Mouse (Mus musculus) stomach, postnatal 0 days (tissue): ENCODE results near the gene Ppil4. TPM values are rescaled to one million over a fixed set of nuclear protein-coding genes. Genes with fewer than 3 reads are reported as not detected.

Experiments used
- ATAC-seq: fragments of 200-750 bp; cut with Nextera tagmentation; 2 replicates; pipeline ENCODE4 v1.8.0; 2017; ENCODE audit not compliant: low FRiP score, low TSS enrichment
- DNase-seq: peaks from one replicate; pipeline ENCODE4 v3.0.0-alpha.2; 2016; ENCODE audit warnings: low spot score
- H3K27ac ChIP-seq: fragments of 300-500 bp; sonication (generic); replicated peaks from 2 replicates; pipeline ENCODE4 v1.5.1; 2014; ENCODE audit warnings: mild to moderate bottlenecking, control low read depth
- H3K27me3 ChIP-seq: fragments of 300-500 bp; sonication (generic); 2 replicates; pipeline ENCODE4 v1.6.1; 2014; ENCODE audit warnings: low read length; ENCODE audit not compliant: control insufficient read depth, insufficient read depth
- H3K36me3 ChIP-seq: fragments of 300-500 bp; sonication (generic); 2 replicates; pipeline ENCODE4 v1.6.1; 2014; ENCODE audit warnings: low read length, mixed read lengths; ENCODE audit not compliant: control insufficient read depth, insufficient read depth
- H3K4me1 ChIP-seq: fragments of 300-500 bp; sonication (generic); replicated peaks from 2 replicates; pipeline ENCODE4 v1.6.1; 2014; ENCODE audit warnings: antibody characterized with exemption; ENCODE audit not compliant: control insufficient read depth, insufficient read depth
- H3K4me2 ChIP-seq: fragments of 300-500 bp; sonication (generic); replicated peaks from 2 replicates; pipeline ENCODE4 v1.6.1; 2014; ENCODE audit warnings: low read depth, mild to moderate bottlenecking, control low read depth, moderate library complexity
- H3K4me3 ChIP-seq: fragments of 300-500 bp; sonication (generic); 2 replicates; pipeline ENCODE4 v1.5.1; 2014; ENCODE audit warnings: low read depth, low read length, control low read depth
- H3K9ac ChIP-seq: fragments of 300-500 bp; sonication (generic); 2 replicates; pipeline ENCODE4 v1.6.1; 2014; ENCODE audit warnings: mild to moderate bottlenecking, low read length, control low read depth, mixed read lengths
- H3K9me3 ChIP-seq: fragments of 300-500 bp; sonication (generic); 2 replicates; pipeline ENCODE4 v1.6.1; 2016; ENCODE audit warnings: low read length; ENCODE audit not compliant: control insufficient read depth
- CTCF ChIP-seq: IDR thresholded peaks from 2 replicates; pipeline ENCODE4 v1.5.1; 2016; ENCODE audit warnings: antibody characterized with exemption, low read depth, mild to moderate bottlenecking, moderate library complexity
- EP300 ChIP-seq: optimal IDR thresholded peaks from 2 replicates; pipeline ENCODE3; 2016; ENCODE audit warnings: antibody characterized with exemption
- WGBS: fragments of 180-500 bp; shearing (Covaris S2); extraction: QIAGEN DNeasy Blood & Tissue Kit; methylation state at CpG from one replicate; pipeline ENCODE4 v1.1.7; 2014; 5-methylcytosine and 5-hydroxymethylcytosine counted together
- polyA plus RNA-seq: library from polyadenylated mRNA; unstranded; fragments of >200 nt; fragmentation: Nextera tagmentation; extraction: Ambion mirVana; gene quantifications from 2 replicates; pipeline ENCODE4 v1.2.1, GENCODE M21; 2015

Gene Ppil4
- polyA plus RNA-seq, 1 experiment from 2014 or later: 23.3 TPM

DNA sequence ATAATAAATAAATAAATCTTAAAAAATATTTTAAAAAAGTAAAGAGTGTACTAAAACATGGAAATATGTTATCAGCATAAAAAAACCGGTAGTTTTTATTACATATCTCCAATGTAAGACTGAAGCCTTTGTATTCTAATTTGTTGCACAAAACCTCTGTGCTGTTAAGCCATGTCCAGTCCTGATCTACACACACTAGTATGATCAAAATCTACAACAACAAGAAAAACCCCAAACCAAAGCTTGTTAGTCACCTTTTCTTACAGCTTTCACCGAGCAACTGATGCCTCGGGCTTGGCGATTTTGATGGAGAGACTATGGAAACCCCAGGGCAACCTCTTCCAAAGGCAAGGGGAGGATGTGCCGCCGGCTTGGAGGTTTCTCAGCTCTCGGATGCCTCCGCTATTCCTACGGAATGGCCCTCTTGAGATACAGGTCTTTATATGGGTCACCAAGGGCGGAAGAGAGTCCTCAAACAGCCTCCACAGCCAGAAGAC is 389 bp upstream of the Ppil4 start:
- no peaks in the 10 kb centered on the region for H3K9me3 ChIP-seq
- TF ChIP-seq CTCF (no peak), EP300 (no peak)
- H3K9ac ChIP-seq: peak overlapping the region; percentile 92
- H3K4me3 ChIP-seq: peak overlapping the region; percentile 90
- peaks cover 4% of the 10 kb centered on the region for H3K4me1 ChIP-seq
- H3K4me2 ChIP-seq: peak overlapping the region; percentile 47
- ATAC-seq (peak; percentile 19), DNase-seq (no peak)
- H3K36me3 ChIP-seq: no peaks in the 10 kb centered on the region; the same call in 1 of the 2 replicates
- 1% methylated on average over 10 of the region's 10 CpGs for WGBS
- H3K27me3 ChIP-seq: no peaks in the 10 kb centered on the region
- H3K27ac ChIP-seq: peak overlapping the region; percentile 85

GRCm38 (mm10) chr10:7801258-7801657 is 8.6 kb downstream of the Ppil4 start:
- H3K36me3 ChIP-seq: peaks cover 30% of the 10 kb centered on the region
- no peak for TF ChIP-seq EP300
- no peak for TF ChIP-seq CTCF

DNA sequence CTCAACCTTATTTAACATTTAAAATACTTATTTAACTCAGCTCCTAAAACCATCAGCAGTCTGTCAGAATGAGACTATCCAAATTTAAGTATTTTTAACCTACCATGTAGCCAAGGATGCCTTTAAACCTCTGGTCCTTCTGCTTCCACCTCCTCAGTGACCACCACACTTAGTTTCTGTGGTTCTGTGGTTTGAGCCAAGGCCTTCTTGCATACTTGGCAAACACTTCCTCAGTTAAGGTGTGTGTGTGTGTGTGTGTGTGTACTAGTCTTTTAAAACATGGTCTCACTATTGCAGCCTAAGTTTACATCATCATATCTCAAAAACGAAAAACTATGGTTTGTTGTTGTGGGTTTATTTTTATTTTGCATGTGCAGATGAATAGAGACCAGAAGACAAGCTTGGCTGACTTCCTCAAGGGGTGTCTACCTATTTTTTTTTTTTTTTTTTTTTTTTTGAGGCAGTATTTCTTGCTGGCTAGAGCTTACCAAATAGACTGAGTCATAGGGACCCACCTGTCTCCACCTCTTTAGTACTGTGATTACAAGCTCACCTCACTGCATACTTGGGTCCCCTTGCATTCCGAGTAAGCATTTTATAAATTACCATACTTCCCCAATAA is 9.9 kb downstream of the Ppil4 start:
- DNase-seq (no peak), ATAC-seq (no peak)
- Histone ChIP-seq H3K27me3 (no peaks in the 10 kb centered on the region), H3K27ac (no peak overlapping the region), H3K36me3 (peaks cover 29% of the 10 kb centered on the region), H3K9ac (no peak overlapping the region), H3K9me3 (no peaks in the 10 kb centered on the region), H3K4me1 (no peaks in the 10 kb centered on the region), H3K4me2 (no peak overlapping the region), H3K4me3 (no peak overlapping the region)
- WGBS: 83% methylated on average over 2 of the region's 2 CpGs
- TF ChIP-seq EP300 (no peak), CTCF (no peak)

More at GRCm38 (mm10) chr10:7801258-7801657, 8.6 kb downstream of the Ppil4 start:
- Histone ChIP-seq H3K9ac (no peak overlapping the region), H3K27ac (no peak overlapping the region), H3K9me3 (no peaks in the 10 kb centered on the region), H3K4me2 (no peak overlapping the region), H3K4me1 (no peaks in the 10 kb centered on the region), H3K27me3 (no peaks in the 10 kb centered on the region), H3K4me3 (no peak overlapping the region)
- DNase-seq: no peak
- WGBS: 87% methylated on average over 3 of the region's 3 CpGs
- ATAC-seq: no peak

- ATAC-seq (0 out of 2 replicates have a peak, but pooled peaks have one; percentile 26), DNase-seq (peak; percentile 38)
- H3K4me3 ChIP-seq: no peak overlapping the region
- H3K4me1 ChIP-seq: no peaks in the 10 kb centered on the region
- no peaks in the 10 kb centered on the region for H3K27me3 ChIP-seq
- no peak overlapping the region for H3K9ac ChIP-seq
- no peak overlapping the region for H3K27ac ChIP-seq
- TF ChIP-seq EP300 (no peak), CTCF (peak; percentile 82)
- H3K9me3 ChIP-seq: no peaks in the 10 kb centered on the region
- WGBS: 45% methylated on average over 2 of the region's 2 CpGs
- no peak overlapping the region for H3K4me2 ChIP-seq
- peaks cover 19% of the 10 kb centered on the region for H3K36me3 ChIP-seq
Measured at GRCm38 (mm10) chr10:7809937-7810336, 17.2 kb downstream of the Ppil4 start.

DNA sequence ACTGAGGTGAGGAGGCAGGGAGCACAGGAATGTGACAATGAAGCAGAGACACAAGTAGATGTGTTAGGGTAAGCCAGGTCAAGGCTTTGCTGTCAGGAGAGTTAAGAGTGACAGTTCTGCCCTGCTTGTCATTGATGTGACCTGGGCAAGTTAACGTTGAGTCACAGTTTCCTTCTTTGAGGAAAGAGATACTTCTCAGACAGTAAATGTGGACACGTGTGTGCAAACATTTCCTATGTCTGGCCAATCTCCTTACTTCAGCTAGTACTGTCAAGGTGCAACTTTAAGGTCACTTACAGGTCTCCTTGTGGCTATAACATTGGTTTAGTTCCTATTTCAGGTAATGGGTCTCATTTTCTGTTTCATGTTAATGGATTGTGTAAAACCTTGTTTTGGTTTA is 23.8 kb downstream of the Ppil4 start:
- Histone ChIP-seq H3K4me1 (no peaks in the 10 kb centered on the region), H3K36me3 (peaks cover 13% of the 10 kb centered on the region; the same call in 1 of the 2 replicates), H3K4me2 (no peak overlapping the region), H3K9ac (no peak overlapping the region), H3K4me3 (no peak overlapping the region), H3K27ac (no peak overlapping the region), H3K9me3 (no peaks in the 10 kb centered on the region), H3K27me3 (no peaks in the 10 kb centered on the region)
- ATAC-seq: no peak
- WGBS: 75% methylated on average over 2 of the region's 2 CpGs
- DNase-seq: no peak
- TF ChIP-seq CTCF (no peak), EP300 (no peak)

- Histone ChIP-seq H3K36me3 (peaks cover 11% of the 10 kb centered on the region; the same call in 1 of the 2 replicates), H3K27me3 (no peaks in the 10 kb centered on the region), H3K9me3 (no peaks in the 10 kb centered on the region), H3K4me2 (no peak overlapping the region), H3K9ac (no peak overlapping the region), H3K27ac (no peak overlapping the region), H3K4me1 (no peaks in the 10 kb centered on the region), H3K4me3 (no peak overlapping the region)
- TF ChIP-seq EP300 (no peak), CTCF (no peak)
- 92% methylated on average over 4 of the region's 4 CpGs for WGBS
- ATAC-seq (no peak), DNase-seq (no peak)
Measured at GRCm38 (mm10) chr10:7818676-7819075, 26.0 kb downstream of the Ppil4 start.
